Mouse (Mus musculus) monocyte, adult 2 months (primary cell): ENCODE results near the gene Hist1h2bb.
"Not testable (repeated sequence)": the region's sequence is repeated elsewhere in the genome, so short reads cannot be mapped to it uniquely, and the experiment has no call there.

ENCODE experiments used
- DNase-seq, 2 experiments: peaks; one replicate each; pipeline ENCODE4 v3.0.0; 2022; ENCODE audit warnings: low spot score in 2 of 2, low read depth in 1 of 2

Hist1h2bb gene

DNA sequence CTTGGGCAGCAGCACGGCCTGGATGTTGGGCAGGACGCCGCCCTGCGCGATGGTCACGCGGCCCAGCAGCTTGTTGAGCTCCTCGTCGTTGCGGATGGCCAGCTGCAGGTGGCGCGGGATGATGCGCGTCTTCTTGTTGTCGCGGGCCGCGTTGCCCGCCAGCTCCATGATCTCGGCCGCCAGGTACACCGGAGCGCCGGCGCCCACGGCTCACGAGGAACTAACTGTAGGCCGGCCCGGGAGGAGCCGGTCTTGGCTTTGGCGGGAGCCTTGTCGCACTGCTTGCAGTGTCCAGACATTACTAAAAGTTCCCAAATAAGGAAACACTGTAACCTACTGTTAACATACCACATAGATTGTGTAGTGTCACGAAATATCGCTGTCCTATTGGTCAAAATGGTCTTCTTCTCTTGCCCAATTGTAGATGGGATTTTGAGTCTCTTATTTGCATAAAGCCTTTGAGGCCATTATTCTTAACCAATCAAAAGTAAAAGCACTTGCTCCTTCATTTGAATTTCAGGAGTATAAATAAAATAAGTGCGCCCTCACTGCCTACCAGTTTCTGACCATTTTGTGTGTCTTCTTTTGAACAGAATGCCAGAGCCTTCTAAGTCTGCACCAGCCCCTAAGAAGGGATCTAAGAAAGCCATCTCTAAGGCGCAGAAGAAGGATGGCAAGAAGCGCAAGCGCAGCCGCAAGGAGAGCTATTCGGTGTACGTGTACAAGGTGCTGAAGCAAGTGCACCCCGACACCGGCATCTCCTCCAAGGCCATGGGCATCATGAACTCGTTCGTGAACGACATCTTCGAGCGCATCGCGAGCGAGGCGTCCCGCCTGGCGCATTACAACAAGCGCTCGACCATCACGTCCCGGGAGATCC is at the start of gene Hist1h2bb:
TSS of gene Hist1h2bb (plus strand) at position 534 of the 880 bp plus-strand sequence.
- peak; percentile 62 to 72 for DNase-seq

GRCm38 (mm10) chr13:23697491-23698299 is 48.8 kb upstream of the Hist1h2bb start:
- no peak for DNase-seq

GRCm38 (mm10) chr13:23698300-23698693 is 48.2 kb upstream of the Hist1h2bb start, which contains the start of gene Hist1h4c:
Hist1h4c (minus strand) TSS chr13:23698454.
- DNase-seq = peak; percentile 97 to 98

DNA sequence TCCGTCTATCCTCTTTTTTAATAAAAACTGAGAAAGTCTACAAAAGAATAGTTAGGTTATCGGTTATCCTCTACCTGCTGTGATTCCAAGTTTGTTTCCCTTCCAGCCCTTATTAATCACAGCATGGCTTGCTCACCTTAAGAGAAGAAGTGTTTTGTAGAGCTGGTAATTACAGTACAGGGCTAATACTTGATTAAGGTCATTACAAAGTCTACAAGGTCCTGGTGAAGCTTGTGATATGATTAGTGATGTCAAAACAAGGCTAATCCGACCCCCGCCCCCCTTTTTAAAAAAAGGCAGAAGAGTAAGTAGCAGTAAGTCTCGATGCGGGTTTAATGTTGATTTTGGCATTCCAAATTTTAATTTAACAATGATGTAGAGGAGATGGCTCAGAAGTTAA is 47.5 kb upstream of the Hist1h2bb start:
- no peak for DNase-seq

GRCm38 (mm10) chr13:23699767-23700166 is 46.8 kb upstream of the Hist1h2bb start:
- no peak for DNase-seq

GRCm38 (mm10) chr13:23700786-23701520 is 45.6 kb upstream of the Hist1h2bb start:
- DNase-seq = peak in 1 of 2 experiments; percentile 60

- no peak for DNase-seq
Measured at GRCm38 (mm10) chr13:23702220-23702619, 44.3 kb upstream of the Hist1h2bb start.

DNA sequence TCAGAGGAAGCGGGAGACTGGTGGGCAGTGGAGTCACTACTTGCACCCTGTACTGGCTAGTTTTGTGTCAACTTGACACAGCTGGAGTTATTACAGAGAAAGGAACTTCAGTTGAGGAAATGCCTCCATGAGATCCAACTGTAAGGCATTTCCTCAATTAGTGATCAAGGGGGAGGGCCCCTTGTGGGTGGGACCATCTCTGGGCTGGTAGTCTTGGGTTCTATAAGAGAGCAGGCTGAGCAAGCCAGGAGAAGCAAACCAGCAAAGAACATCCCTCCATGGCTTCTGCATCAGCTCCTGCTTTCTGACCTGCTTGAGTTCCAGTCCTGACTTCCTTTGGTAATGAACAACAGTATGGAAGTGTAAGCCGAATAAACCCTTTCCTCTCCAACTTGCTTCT is 43.7 kb upstream of the Hist1h2bb start:
- DNase-seq = not testable (repeated sequence)

DNA sequence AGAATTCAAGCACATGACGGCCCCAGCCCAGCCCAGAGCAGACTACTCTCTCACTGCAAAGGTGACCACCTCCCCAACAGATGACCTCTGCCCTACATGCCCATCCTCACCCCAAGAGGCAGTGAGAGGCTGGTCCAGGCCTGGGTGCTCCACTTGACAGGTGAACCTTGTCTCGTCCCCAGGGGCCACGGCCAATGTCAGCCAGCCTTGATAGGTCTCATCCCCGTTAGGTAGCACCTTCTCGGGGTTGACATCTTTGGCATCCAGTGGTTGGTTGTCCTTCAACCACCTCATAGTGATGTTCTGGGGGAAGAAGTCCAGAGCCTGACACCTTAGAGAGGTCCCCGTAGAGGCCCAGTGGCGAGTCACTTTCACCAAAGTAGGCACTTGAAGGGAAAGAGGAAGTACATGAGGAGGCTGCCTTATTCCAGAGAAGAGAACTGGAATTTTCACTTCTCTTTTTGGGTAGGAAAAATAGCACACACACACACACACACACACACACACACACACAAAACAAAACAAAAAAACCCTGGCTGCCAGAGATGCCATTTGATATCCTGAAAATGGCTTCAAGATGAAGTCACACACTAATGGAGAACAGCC is 40.7 kb upstream of the Hist1h2bb start:
- DNase-seq = no peak

DNA sequence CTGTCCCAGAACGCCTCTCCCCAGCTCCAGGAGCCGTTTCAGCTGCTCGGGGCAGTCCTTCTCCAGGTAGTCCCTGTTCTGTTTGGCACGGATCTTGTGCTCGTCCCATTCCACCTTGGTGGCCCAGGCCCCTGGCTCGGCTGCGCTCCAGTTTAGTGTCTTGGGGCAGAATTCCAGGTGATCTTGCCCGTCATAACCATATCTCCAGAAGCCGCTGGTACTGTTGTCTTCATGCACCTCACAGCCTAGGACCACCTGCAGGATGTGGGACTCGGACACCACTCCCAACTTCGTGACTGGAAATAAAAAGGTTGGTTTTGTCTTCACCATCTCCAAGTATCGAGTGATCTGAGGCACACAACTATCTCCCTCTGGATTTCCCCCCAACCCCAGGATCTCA is 39.8 kb upstream of the Hist1h2bb start:
- no peak for DNase-seq

DNA sequence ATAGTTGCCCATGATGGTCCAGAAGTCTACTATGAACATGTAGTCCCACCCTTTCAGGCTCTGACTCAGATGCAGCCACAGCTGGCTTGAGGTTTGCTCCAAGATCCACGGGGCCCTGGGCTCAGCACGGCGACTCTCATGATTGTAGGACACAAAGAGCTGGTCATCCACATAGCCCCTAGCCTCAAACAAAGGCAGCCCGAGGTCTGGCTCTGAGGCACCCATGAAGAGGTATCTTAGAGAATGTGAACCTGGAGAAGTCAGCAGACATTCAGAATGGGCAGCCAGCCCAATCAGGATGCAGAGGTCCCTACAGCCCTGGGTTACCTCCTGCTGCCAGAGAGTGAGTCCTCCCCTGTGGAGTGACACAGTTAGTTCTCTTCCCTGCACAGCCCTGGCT is 38.5 kb upstream of the Hist1h2bb start:
- no peak for DNase-seq

GRCm38 (mm10) chr13:23708654-23709053 is 37.9 kb upstream of the Hist1h2bb start:
- DNase-seq = no peak

DNA sequence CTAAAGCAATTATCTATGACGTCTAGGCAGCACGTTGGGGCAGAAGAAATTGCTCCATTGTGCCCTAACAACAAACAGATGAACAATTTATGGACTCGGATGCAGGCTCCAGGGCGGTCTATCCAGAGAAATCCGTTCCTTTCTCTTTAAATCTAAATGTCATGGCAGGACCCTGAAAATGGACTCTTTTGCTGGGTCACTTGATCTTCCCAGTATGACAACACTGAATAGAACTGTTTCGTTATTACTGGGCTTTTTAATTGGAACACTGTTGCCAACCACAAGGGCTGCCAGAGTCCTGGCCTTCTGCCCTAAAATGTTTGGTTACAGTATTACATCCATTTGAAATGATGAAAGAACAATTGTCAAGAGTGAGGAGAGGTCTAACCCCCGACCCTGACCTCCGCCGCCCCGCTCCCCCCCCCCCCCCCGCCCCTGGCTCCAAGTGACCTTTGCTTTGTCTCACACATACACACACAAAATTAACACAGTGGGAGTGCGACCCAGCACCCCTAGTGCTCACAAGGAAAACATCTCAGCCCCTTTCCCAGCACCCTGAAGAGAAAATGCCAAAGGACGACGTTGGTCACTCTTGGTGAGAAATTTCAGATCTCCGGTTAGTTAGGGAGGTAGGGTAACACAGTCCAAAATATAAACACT is 36.7 kb upstream of the Hist1h2bb start:
- no peak for DNase-seq

DNA sequence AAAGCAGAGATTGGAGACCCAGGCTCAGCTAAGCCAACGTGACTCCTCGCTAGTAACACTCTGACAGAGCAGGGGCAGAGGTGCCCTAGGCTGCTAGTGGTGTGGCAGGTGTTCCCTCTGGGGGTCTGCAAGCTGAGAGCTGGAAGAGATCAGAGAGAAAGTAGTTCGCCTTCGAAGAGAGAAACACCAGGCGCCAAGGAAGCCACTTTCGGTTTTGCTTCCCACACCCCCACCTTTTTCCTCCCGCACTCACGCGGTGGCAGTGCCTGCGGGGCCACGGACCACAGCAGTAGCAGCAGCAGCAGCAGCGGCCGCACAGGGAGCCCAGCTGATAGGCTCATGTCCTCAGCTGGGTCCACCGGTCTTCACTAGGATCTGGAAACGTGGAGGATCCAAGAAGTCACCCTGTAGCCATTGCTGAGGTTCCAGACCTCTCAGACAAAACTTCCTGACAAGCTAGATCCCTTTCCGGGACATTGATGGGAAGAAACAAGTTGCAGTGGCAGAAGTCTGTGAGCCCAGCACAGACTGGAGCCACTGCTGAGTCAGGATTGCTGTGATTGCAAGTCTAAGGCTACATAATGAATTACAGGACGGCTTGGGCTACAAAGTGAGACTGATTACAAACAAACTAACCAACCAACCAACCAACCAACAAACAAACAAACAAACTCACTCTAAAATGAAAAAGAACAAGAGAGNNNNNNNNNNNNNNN is 36.0 kb upstream of the Hist1h2bb start, which contains the start of gene Hfe:
TSS of gene Hfe (minus strand) at position 481 of the 716 bp plus-strand sequence.
- DNase-seq = peak in 1 of 2 experiments; percentile 38

DNA sequence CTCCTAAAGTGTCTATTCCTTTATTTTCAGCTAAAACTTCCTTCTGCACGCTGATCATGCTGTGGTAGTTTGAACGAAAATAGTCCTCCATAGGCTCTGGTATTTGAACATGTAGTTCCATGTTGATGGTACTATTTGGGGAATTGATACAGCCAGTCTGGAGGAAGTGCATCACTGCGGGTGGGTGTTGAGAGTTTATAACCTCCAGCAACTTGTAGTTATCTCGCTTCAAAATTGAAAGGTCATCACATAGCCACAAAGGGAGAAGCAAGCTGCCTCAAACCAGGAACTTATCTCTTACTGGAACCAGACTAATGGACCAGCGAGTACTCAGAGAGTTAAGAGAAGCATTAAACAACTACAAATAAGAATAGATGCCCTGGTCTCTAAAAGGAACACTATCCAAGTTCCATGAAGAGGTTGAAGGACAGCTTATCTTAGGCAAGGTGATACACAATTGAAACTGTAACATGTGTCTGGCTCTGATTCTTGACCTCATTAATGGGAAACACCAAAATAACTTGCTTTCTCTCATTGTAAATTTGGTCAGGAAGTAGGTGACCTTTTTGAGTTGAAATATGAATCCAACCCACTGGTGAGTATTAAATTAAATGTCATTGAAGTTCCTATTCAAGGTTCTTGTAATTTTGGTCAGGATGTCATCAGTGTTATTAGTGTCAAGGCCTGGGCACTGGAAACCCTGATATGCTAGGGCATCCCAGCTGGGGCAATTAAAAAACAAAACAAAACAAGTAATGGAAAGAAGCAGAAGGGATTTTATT is 30.1 kb upstream of the Hist1h2bb start:
- no peak for DNase-seq

DNA sequence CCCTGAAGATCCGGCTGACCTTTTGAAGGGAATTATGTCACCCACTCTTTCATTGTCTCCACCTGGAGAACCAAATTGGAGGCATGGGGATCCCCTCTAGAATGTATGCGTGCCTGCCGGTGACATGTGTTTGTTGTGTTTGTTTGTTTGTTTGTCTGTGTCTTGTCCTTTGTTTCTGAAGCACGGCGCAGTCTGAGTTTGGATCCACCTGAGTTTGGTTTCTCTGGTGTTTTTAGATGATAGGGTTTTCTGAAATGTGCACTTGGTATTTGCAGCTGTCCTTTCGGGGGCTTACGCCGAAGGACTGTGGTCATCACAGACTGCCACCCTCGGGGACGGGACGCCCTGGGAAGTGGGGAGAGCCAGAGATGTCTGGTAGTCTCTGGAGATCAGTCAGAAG is 29.4 kb upstream of the Hist1h2bb start:
- DNase-seq = no peak

DNA sequence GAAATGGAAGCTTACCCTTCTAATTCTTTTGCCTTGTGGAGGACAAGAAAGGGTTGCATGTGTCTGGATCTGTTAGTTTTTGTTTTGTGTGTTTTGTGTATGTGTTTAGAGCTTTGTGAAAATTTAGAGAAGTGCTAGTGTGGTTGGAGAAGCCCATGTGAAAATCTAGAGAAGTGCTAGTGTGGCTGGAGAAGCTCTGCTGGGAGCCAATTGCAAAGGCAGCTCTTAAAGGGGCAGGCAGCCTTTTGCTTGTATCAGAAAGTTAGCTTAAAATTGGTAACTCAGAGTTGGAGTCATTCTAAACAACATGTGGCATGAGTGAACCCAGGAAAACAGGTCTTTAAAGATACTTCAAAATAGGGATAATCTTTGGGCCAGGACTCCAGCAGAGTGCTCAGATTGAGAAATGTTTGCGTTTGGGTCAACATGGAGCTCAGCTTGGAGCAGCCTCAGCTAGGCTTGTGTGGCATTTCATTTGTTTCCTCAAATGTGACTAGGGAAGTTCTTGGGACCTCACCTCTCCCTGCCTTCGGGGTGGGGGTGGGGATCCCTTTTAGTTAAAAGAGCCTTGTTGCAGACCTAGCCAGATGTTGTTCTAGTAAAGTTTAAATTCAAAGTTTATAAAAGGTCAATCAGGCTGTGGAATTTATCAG is 28.8 kb upstream of the Hist1h2bb start:
- DNase-seq = not testable (repeated sequence)

GRCm38 (mm10) chr13:23724239-23724638 is 22.3 kb upstream of the Hist1h2bb start:
- no peak for DNase-seq
